Mouse (Mus musculus) spleen, postnatal 14 days (tissue): ENCODE data around the gene Tarsl2.
A peak's percentile ranks its signal among the peaks of the same experiment; 100 is the strongest.

Experiments
- DNase-seq, 2 experiments: peaks; one replicate each; pipeline ENCODE4 v3.0.0; 2021 to 2022; ENCODE audit warnings: low spot score in 2 of 2

Tarsl2 gene

DNA sequence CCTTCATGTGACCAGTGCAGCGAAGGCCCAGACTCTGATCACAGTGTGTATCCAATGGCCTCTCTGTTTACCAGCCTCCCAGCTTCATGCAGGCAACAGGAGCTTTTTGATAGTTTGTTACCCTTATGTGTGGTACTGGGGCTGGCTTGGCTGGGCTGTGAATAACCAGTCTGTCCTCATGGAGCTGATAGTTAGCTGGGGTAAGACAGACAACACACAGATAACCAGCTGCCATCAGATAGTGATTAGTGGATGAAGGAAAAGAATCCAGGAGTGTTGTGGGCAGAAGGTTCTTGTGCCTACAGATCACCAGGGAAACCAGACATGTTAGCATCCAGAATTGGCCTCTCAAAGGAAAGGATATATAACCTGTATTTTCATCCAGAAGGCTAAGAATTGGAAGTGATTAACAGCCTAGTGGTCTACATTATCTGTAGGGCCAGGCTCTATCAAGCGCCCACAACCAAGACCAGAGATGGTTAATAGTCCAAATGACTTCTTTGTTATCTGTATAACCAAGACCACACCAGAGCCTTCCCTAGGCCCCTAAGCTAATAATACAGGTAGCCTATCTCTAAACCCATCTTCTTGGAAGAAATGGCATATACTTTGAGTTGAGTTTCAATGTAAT is 12.9 kb downstream of the Tarsl2 start:
- no peak for DNase-seq

DNA sequence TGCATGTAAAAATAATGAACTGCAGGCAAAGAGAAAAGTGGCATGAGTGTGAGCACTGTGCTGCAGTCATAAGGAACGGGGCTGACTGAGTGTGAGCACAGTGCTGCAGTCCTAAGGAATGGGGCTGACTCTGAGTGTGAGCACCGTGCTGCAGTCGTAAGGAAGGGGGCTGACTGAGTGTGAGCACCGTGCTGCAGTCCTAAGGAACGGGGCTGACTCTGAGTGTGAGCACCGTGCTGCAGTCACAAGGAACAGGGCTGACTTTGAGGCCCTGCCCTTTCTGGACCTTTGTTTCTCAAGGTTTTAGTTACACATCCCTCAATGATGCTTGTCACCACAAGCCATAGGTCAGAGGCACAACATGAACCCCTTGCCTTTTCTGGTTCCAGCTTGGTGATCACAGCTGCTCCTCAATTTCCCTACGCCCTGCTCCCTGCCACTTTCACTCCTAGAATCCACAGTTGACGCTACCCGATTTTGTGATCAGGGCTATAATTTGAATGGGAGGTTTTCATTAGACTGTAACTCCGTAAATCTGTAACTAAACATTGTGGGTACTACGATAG is 18.6 kb downstream of the Tarsl2 start:
- DNase-seq: no peak

DNA sequence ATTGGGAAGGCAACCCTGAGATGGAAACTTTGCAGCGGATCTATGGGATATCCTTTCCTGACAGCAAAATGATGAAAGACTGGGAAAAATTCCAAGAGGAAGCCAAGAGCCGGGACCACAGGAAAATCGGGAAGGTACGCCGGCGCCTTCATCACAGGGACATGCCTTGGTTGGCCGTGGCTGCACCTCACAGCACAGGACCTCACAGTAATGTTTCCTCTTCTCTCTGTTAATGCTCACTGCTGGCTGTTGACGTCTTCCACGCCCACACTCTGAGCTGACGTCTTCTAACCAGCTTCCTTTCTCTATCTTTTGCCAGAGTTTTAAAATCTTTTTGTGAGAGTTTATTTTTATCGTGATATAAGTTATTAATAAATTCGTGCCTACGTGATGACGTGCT is 19.2 kb downstream of the Tarsl2 start:
- DNase-seq: no peak

DNA sequence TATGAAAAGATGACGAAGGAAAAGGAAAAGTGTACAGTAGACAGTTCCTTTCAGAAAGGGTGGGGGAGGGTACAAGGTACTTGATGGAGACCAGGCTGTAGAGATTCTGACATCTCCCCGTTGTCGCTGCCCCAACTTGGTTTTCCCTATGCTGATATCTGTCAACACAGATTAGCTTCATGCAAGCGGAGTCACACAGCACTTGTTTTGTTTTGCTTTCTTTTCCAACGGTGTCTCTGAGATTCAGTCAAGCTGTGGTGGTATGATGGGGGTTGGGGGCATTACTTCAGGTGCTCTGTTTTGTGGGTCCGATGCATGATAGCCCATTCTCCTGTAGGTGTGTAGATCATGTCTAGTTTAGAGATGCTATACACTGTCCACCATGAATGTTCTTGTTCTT is 22.8 kb downstream of the Tarsl2 start:
- DNase-seq: no peak

DNA sequence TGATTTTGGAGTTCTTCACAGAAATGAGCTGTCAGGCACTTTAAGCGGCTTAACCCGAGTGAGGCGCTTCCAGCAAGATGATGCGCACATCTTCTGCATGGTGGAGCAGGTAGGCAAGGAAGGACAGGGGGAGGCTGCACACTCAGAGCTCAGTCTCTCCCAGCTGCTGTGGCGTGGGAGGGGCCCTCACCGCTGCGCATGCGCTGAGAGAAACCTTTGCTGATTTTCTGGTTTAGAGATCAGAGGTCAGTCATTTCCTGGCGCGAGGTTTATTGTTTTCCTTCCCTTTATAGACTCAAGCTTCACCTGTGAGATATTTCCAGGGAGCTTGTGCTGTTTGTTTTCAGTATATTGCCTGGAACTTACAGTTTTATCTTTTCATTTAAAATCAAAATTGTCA is 33.4 kb downstream of the Tarsl2 start:
- no peak for DNase-seq

DNA sequence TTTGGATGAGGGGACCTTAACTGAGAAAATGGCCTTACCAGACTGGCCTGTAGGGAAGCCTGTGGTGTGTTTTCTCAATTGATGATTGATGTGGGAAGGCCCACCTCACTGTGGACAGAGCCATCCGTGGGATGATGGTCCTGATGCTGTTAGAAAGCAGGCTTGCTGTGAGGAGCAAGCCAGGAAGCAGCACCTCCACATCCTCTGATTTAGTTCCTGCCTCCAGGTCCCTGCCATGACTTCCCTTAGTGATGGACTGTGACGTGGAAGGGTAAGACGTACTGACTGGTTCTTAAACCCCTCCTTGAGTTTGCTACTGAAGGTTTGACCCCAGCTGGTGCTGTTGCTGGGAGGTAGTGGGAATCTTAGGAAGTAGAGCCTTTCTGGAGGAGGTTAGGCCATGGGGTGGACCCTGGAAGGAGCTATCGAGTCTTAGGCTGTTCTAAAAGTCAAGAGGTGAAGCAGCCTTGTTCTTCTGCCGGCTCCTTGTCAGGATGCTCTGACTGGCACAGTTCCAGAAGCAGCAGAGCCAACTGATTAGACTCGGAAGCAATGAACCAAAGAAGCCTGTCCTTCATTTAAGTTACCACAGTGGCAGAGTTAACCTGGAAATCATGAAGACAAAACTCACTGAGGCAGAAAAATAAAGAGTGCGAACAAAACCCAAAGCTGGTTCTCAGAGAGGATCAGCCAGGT is 34.4 kb downstream of the Tarsl2 start:
- DNase-seq: no peak

DNA sequence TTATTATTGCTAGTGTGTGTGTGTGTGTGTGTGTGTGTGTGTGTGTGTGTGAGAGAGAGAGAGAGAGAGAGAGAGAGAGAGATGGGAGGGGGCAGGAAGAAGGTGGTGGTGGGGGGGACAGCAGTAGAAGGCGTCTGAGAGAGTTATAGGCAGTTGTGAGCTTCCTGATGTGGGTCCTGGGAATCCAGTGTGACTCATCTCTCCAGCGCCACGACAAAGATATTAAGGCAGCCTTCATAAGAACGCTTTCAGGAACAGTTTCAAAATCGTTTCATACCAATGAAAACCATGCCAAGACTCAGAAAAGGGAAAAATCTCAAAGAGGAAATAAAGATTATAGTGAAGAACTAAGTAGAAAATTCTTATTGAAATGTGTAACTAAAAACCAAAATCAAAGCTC is 36.5 kb downstream of the Tarsl2 start:
- DNase-seq: no peak

DNA sequence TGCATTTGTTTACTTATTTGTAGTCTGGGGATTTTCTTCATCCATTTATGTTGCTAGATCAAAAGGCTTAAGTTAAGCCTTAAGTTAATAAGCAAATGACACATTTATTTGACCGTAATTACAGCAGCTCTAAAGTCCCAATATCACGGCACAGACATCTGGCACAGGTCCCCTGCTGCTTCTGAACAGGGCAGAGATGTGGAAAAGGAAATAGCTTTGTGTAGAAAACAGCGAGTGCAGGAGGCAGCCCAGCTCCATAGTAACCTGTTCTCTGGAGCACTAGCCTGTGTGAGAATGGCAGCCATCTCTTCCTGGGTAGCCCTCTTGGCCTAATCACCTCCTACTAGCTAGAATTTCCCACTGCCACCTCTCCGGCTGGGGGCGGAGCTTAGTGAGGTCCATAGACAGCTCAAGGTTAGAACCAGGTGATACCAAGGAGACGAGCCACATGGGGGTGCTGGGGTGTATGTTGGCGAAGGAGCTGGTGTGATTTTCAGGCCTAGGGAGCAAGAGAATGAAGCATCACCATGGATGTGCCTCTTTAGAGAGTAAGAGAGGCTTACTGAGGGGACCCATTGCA is 39.6 kb downstream of the Tarsl2 start:
- no peak for DNase-seq

DNA sequence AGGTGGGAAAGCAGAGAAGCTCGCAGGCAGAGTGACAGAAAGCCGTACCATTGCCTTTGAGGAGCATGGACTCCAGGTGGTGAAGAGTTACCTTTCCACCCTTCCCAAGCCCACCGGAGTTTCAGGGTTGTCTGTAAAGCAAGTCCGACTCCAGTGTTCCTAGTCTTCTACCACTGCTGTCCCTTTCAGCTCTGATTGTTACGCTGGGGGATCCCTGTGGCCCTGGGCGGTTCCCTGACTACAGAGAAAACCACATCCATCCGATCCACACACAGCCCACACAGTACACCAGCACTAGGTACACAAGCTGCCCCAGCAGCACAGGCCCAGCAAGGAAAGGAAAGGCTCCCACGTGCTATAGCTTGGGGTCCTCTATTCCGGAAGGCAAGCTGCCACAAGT is 42.0 kb downstream of the Tarsl2 start:
- DNase-seq: no peak

DNA sequence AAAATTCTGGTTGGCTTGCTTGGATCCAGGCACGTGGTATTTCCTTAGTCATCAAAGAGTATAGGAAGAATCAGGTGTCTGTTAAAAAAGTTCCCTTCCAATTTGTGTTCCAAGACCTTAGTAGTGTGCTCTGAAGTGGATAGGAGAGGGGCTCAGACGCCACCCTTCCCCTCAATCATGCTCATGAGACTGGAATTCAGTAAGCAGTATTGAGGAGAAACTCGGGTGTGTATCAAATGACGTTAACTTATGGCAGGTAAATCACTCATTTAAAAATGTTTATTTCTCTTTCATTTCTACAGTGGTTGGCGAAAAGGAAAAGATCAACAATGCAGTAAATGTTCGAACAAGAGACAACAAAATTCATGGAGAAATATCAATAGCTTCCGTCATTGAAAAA is 46.2 kb downstream of the Tarsl2 start, which contains the start of gene Tm2d3:
Tm2d3 (plus strand) TSS at position 301 of the 400 bp plus-strand sequence.
- DNase-seq: no peak

DNA sequence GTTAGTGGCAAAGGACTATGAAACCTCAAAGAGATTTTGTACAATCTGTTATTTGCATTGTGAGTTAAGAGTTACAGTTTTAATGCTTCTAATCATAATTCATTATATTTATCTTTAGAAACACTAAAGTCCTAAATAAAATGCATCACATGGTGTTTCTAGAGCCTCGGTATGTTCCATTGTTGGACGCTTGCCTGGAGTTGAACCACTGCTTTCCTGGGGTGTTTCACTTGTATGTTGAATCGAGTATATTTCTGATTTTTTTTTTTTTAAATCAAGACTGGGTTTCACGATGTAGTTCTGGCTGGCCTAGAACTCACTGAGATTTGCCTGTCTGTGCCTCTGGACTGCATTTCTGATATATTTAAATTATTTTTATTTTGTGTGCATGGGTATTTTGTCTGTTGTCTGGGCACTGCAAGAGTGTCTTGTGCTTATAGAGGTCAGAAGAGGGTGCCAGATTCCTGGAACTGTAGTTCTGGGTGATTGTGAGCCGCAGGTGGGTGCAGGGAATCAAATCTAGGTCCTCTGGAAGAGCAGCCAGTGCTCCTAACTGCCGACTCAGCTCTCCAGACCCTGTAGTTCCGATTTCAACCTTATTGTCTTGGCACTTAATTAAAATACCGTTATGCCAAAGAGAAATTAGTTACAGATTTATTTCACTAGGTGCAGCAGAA is 47.4 kb downstream of the Tarsl2 start:
- DNase-seq: no peak

DNA sequence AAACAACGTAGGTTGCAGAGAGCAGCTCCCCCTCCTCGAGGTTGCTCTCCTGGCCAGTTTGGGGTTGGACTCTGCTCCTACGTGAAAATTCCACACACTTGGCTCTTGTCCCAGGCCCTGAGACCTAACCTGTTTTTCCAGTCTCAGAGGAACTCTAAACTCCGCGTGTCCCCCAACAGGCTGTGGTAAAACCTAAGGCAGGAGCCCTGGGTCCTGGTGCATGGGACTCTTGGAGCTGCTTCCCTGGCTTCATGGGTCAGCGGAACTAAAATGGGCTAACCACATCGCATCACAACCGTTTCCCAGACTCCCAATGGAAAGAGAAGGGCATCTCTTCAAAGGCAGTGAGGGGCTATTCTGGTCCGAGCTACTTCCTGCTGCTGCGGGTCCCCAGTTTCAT is 48.2 kb downstream of the Tarsl2 start:
- DNase-seq: no peak

DNA sequence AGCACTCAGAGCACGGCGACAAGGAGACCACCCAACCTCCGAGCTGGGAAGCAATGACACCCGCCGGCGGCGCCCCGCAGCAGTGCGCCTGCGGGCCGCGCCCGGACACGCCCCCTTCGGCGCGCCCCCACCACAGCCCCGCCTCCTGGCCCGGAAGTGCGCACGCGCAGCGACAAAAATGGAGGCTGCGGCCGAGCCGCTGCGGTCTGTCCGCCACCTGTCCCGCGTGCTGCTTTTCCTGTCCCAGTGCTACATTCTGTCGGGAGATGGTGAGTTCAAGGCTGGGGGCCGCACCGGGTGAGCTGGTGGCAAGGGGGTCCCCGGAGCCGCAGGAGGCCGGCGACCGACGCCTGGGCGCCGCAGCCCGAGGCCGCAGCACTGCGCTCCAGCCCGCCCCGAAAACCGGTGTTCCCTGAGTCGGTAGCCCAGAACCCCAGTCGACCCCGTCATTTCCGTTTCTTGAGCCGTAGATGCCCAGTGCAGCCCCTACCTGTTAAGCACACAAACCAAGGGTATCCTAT is 48.7 kb downstream of the Tarsl2 start:
- DNase-seq: peak; percentile 79 to 81

DNA sequence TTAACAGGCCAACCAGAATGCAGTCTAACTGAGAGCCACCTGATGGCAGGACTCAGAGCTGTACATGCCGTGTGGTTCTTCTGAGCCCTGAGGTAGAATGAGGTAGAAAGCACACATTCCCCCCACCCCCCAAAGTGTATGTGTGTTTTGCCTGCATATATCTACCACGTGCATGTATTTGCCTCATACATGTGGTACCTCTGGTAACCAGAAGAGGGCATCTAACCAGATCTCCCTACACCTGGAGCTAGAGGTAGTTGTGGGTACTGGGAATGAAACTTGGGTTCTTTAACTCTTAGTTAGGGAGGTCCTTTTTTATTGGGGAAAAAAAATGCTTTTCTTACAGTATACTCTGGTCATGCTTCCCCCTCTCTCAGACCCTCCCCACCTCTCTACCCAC is 51.8 kb downstream of the Tarsl2 start:
- DNase-seq: no peak

DNA sequence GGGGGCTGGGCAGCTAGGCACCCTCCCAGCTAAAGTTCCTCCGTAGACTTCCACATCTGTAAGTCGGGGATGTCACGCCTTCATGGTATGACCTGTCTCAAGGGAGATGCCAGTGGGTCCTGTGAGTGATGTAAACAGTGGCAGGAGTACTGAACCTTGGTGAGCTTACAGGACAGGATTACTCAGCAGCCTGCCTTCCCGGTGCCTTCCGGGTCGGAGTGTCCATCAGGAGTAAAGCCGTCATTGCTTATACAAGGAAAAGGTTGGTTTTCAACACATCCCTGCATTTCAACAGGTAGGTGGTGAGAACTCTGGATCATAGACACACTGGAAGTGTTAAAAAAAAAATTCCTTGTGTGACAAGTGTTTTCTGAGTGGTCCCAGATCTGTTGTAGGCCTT is 57.4 kb downstream of the Tarsl2 start:
- no peak for DNase-seq

DNA sequence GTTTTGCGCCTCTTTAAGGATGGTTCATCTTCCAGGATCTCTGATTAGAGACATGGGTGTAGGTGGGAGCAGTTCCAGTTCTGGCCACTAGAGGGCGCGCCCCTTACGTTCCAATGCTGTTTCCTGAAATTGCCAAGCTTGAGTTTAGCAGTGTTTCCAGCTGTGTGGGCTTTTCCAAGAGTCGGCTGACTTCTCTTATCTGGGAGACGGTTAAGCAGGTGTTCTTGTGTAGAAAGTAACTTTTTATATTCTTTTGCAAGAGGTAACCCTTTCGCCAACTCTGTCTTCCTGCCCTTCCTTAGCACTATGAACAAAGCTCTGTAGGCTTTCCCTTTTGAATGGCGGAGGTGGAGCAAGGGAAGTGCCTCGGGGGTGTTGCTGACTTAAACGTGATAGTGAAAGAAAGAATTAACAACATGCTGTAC is 60.1 kb downstream of the Tarsl2 start:
- peak; percentile 18 to 47 for DNase-seq

DNA sequence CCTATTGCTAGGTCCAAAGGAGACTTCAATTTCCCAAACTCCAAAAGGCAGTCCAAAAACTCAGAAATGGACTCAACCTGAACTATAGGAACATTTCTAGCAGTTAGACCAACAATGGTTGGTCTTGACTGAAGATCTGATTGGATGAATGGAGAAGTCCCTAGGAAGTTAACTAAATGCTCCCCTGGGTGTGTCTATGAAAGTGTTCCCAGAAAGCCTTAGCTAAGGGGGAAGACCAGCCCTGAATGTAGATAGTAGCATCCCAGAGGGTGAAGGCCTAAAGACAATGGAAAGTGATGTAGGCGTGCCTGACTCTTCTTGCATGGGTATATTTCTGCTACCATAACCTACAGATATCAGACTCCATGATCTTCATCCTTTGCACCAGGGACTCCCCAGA is 63.8 kb downstream of the Tarsl2 start:
- DNase-seq: no peak

DNA sequence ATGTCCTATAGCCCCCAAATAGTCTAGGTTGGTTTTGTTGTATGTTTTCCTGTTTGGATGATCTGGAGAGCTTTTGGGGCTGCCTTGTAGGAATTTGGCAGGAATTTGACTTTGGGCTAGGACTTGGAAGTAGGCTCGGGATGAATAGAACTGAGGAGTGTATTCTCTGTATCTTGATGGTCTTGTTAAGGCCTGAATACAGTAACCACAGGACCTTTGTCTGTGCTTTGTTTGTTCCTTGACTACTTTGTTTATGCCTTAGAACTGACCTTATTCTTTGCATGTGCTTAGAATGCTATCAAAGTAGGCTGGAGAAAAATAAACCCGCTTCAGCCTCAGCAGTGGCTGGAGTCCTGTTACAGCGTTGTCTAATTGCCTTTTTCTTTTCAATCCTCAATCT is 65.6 kb downstream of the Tarsl2 start:
- DNase-seq: no peak

DNA sequence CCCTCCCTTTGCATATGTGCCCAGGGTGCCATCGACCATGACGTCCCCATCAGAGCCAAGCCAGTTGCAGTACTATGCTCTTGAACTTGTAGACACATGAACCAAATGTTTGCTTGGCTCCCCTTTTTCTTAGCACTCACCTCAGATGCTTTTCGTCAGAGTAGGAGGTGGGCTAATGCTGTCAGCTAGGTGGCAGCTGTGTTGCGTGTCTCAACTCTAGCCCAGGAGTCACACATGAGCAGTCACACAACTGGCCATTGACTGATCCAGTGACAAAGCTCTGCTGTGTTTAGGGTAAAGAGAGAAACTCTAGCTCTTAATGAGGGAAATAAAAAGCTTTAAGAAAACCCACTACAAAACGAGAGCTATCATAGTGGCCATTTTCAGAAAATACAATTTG is 69.1 kb downstream of the Tarsl2 start:
- DNase-seq: no peak

DNA sequence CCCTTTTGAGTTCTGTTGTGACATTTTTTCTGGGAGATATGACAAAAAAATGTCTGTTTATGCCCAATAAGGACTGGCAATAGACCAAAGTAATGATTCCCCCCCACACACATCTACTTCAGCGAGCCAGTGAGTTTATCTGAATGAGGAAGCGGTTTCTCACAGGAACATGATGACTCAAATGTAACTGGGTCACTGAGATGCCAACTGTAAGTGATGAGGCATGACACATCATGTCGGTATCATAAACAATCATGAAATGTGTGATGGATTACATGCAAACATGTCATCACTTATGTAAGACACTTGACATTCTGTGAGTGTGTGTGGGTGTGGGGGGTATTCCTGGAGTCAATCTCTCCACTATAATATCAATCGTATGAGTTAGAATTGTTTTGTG is 69.6 kb downstream of the Tarsl2 start:
- no peak for DNase-seq

DNA sequence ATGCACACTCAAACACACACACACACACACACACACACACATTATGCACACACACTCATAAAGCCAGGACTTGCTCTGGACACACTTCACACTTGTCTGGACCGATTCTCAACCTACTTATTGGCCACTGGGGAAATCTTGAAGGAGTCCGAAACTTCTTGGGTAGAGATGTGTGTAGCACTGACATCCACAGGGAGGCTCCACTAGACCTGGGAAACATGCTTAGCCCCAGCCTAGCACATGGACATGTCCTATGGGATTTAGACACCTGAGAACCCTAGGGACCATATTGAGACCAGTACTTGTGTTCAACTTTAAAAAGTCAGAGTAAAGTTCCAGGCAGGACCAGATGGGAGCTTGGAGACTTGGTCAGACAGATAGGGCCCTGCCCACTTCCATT is 89.3 kb downstream of the Tarsl2 start:
- DNase-seq: no peak

DNA sequence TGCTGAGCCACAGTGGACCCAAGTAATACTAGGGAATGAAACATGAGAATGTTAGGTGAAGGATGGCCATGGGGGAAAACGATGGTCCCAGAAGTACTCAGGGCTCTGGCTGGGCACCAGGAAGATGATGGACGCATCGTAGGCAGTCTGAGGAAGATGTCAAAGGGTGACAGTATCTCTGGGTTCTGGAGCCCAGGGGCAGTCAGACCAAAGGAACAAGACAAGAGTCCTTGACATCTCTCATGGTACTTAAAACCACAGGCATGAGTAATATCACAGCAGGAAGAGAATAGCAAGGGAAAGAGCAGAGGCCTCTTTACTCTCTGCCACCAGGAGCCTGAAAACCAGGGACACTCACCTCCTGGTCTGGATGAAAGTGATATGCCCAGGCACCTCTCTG is 90.6 kb downstream of the Tarsl2 start:
- DNase-seq: no peak
